Mouse (Mus musculus): ENCODE measurements at regions not wholly inside any gene's neighbourhood (a gene's known extent, or its start where the extent isn't known, plus 50 kb on each side); places are given as distances from the start of the nearest gene placed in this dataset.

- Histone ChIP-seq H3K4me2 (ENCODE audit: insufficient read depth, low read depth, poor library complexity, severe bottlenecking) (no peak overlapping the region), H3K4me3 (replicated peaks in 1 of 3; ENCODE audit: low read depth in 2 of 3, low read length in 2 of 3, poor library complexity in 1 of 3) (no peak overlapping the region), H3K27ac (ENCODE audit: insufficient read depth, low read depth) (no peak overlapping the region), H3K9ac (ENCODE audit: insufficient read depth, low read depth) (no peak overlapping the region), H3K79me2 (replicated peaks; ENCODE audit: control insufficient read depth, extremely low read depth, insufficient read depth, poor library complexity, severe bottlenecking) (no peaks in the 10 kb centered on the region), H3K27me3 (replicated peaks) (no peaks in the 10 kb centered on the region), H3K36me3 (replicated peaks in 1 of 2; ENCODE audit: control insufficient read depth in 1 of 2, insufficient read depth in 1 of 2, low read length in 1 of 2) (no peaks in the 10 kb centered on the region), H3K9me3 (replicated peaks; ENCODE audit: low read length) (no peaks in the 10 kb centered on the region), H3K4me1 (ENCODE audit: control insufficient read depth in 1 of 2, insufficient read depth in 2 of 2) (no peaks in the 10 kb centered on the region)
- DNase-seq (ENCODE audit: extremely low read depth): no peak
- in situ Hi-C loops (cut with MboI; ENCODE audit: low pct_ligation_motif_present, low pct_unique_long_range_greater_than_20kb, low sequenced_read_pairs) (no loop called here), dilution Hi-C loops (cut with MboI; ENCODE audit: extremely low pct_ligation_motif_present, extremely low pct_unique_long_range_greater_than_20kb, low sequenced_read_pairs) (no loop called here)
- no peak for TF ChIP-seq ELF1 (IDR thresholded peaks at IDR 0.05; ENCODE audit: low read depth, low read length)
- TF ChIP-seq SMC3 (IDR thresholded peaks at IDR 0.05; ENCODE audit: low read depth, low read length): no peak
- no peak for TF ChIP-seq CHD2 (IDR thresholded peaks at IDR 0.05; ENCODE audit: low read length)
- no peak for TF ChIP-seq BHLHE40 (IDR thresholded peaks at IDR 0.05; ENCODE audit: low read depth, low read length)
- no peak for TF ChIP-seq MAX (IDR thresholded peaks at IDR 0.05; ENCODE audit: low read length)
- no peak for TF ChIP-seq ZNF384 (IDR thresholded peaks at IDR 0.05; ENCODE audit: low read depth, low read length)
- TF ChIP-seq ZKSCAN1 (IDR thresholded peaks at IDR 0.05; ENCODE audit: borderline replicate concordance, low read depth, low read length): no peak
- TF ChIP-seq JUND (conservative IDR thresholded peaks at IDR 0.05; ENCODE audit: low read depth, low read length): no peak
- TF ChIP-seq POLR2AphosphoS2 (IDR thresholded peaks at IDR 0.05; ENCODE audit: low read depth, low read length): no peak
- TF ChIP-seq UBTF (IDR thresholded peaks at IDR 0.05; ENCODE audit: low read depth, low read length): no peak
- no peak for TF ChIP-seq RAD21 (IDR thresholded peaks at IDR 0.05; ENCODE audit: low read depth, low read length)
- no peak for TF ChIP-seq PAX5 (IDR thresholded peaks at IDR 0.05; ENCODE audit: low read length)
- TF ChIP-seq E2F4 (IDR thresholded peaks at IDR 0.05; ENCODE audit: insufficient replicate concordance, low read depth, low read length): no peak
- TF ChIP-seq IRF4 (IDR thresholded peaks at IDR 0.05; ENCODE audit: low read depth, low read length): no peak
- no peak for TF ChIP-seq ETS1 (conservative IDR thresholded peaks at IDR 0.05; ENCODE audit: low read depth, low read length)
- TF ChIP-seq MAFK (IDR thresholded peaks at IDR 0.05; ENCODE audit: insufficient replicate concordance, low read length): no peak
- TF ChIP-seq ZMIZ1 (IDR thresholded peaks at IDR 0.05; ENCODE audit: low read depth, low read length): no peak
- TF ChIP-seq HCFC1 (IDR thresholded peaks at IDR 0.05; ENCODE audit: low read depth, low read length): no peak
Observed at GRCm38 (mm10) chrX:159018955-159019354, 191.2 kb upstream of the Rps6ka3 start.

GRCm38 (mm10) chrX:159026311-159026710, 183.8 kb upstream of the Rps6ka3 start:
- DNase-seq (ENCODE audit: extremely low read depth): no peak
- dilution Hi-C loops (cut with MboI; ENCODE audit: extremely low pct_ligation_motif_present, extremely low pct_unique_long_range_greater_than_20kb, low sequenced_read_pairs): no loop called here
- no peaks in the 10 kb centered on the region for H3K79me2 ChIP-seq (replicated peaks; ENCODE audit: control insufficient read depth, extremely low read depth, insufficient read depth, poor library complexity, severe bottlenecking)
- no peaks in the 10 kb centered on the region for H3K9me3 ChIP-seq (replicated peaks; ENCODE audit: low read length)
- no peak overlapping the region for H3K9ac ChIP-seq (ENCODE audit: insufficient read depth, low read depth)
- H3K4me3 ChIP-seq (replicated peaks in 1 of 3; ENCODE audit: low read depth in 2 of 3, low read length in 2 of 3, poor library complexity in 1 of 3): no peak overlapping the region
- H3K36me3 ChIP-seq (replicated peaks in 1 of 2; ENCODE audit: control insufficient read depth in 1 of 2, insufficient read depth in 1 of 2, low read length in 1 of 2): no peaks in the 10 kb centered on the region
- no peaks in the 10 kb centered on the region for H3K27me3 ChIP-seq (replicated peaks)
- in situ Hi-C loops (cut with MboI; ENCODE audit: low pct_ligation_motif_present, low pct_unique_long_range_greater_than_20kb, low sequenced_read_pairs): no loop called here
- H3K27ac ChIP-seq (ENCODE audit: insufficient read depth, low read depth): no peak overlapping the region
- TF ChIP-seq IRF4 (IDR thresholded peaks at IDR 0.05; ENCODE audit: low read depth, low read length): no peak
- TF ChIP-seq MXI1 (IDR thresholded peaks at IDR 0.05; ENCODE audit: low read depth, low read length): no peak
- TF ChIP-seq HCFC1 (IDR thresholded peaks at IDR 0.05; ENCODE audit: low read depth, low read length): no peak
- no peak for TF ChIP-seq CHD2 (IDR thresholded peaks at IDR 0.05; ENCODE audit: low read length)
- TF ChIP-seq JUND (conservative IDR thresholded peaks at IDR 0.05; ENCODE audit: low read depth, low read length): no peak
- TF ChIP-seq USF1 (IDR thresholded peaks at IDR 0.05; ENCODE audit: low read depth, low read length): no peak
- TF ChIP-seq CHD1 (IDR thresholded peaks at IDR 0.05; ENCODE audit: low read depth, low read length): no peak
- TF ChIP-seq ZNF384 (IDR thresholded peaks at IDR 0.05; ENCODE audit: low read depth, low read length): no peak
- TF ChIP-seq USF2 (conservative IDR thresholded peaks at IDR 0.05; ENCODE audit: low read depth, low read length): no peak
- TF ChIP-seq RCOR1 (conservative IDR thresholded peaks at IDR 0.05; ENCODE audit: low read depth, low read length): no peak
- TF ChIP-seq POLR2A (IDR thresholded peaks at IDR 0.05; ENCODE audit: low read depth, low read length): no peak
- no peak for TF ChIP-seq ZMIZ1 (IDR thresholded peaks at IDR 0.05; ENCODE audit: low read depth, low read length)
- no peak for TF ChIP-seq NELFE (IDR thresholded peaks at IDR 0.05; ENCODE audit: low read depth, low read length)
- TF ChIP-seq E2F4 (IDR thresholded peaks at IDR 0.05; ENCODE audit: insufficient replicate concordance, low read depth, low read length): no peak
- TF ChIP-seq ZC3H11A (IDR thresholded peaks at IDR 0.05; ENCODE audit: low read depth, low read length): no peak
- no peak for TF ChIP-seq JUN (IDR thresholded peaks at IDR 0.05; ENCODE audit: insufficient read depth, low read depth, low read length)
- TF ChIP-seq GABPA (IDR thresholded peaks at IDR 0.05; ENCODE audit: insufficient replicate concordance, low read depth, low read length): no peak
- TF ChIP-seq TBP (conservative IDR thresholded peaks at IDR 0.05; ENCODE audit: low read depth, low read length): no peak
- TF ChIP-seq RAD21 (IDR thresholded peaks at IDR 0.05; ENCODE audit: low read depth, low read length): no peak
- TF ChIP-seq CTCF (conservative IDR thresholded peaks at IDR 0.05 in 1 of 2, IDR thresholded peaks at IDR 0.05 in 1 of 2; ENCODE audit: low read depth in 2 of 2, low read length in 2 of 2): no peak
- no peak overlapping the region for H3K4me2 ChIP-seq (ENCODE audit: insufficient read depth, low read depth, poor library complexity, severe bottlenecking)
- H3K4me1 ChIP-seq (ENCODE audit: control insufficient read depth in 1 of 2, insufficient read depth in 2 of 2): no peaks in the 10 kb centered on the region

All from CH12.LX (cell line).